Mouse (Mus musculus): ENCODE results near the gene Bcl9l. TPM values are rescaled to one million over a fixed set of nuclear protein-coding genes. Genes with fewer than 3 reads are reported as not detected.
"Not testable (repeated sequence)": the region's sequence is repeated elsewhere in the genome, so short reads cannot be mapped to it uniquely, and the experiment has no call there.

The Bcl9l gene
- total RNA-seq (2017) = 2.8 to 14.1 TPM (median 2.8 TPM) in 3 replicates

DNA sequence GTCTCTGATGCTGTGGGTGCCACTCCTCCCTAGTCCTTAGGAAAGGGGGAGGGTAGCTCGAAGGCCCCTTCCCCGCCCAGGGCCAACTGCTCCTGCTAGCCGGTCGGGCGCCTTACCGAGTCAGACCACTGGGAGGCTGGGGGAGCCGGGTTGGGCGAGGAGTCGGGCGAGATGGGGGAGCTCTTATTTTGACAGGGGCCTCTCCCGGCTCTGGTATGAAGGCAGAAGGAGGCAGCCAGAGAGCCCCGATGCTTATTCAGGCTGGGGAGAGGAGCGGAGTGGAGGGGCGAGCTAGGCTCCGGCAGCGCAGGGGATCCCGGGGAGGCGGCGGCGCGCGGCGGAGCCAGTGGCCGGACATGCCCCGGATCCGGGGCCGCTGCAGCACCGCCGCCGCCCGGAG is at the start of gene Bcl9l:
TSS of gene Bcl9l (plus strand) at position 274 of the 400 bp plus-strand sequence.
- peak; percentile 62 for ATAC-seq (replicated peaks; ENCODE audit: insufficient number of reproducible peaks, low FRiP score, low TSS enrichment, poor library complexity, severe bottlenecking)

DNA sequence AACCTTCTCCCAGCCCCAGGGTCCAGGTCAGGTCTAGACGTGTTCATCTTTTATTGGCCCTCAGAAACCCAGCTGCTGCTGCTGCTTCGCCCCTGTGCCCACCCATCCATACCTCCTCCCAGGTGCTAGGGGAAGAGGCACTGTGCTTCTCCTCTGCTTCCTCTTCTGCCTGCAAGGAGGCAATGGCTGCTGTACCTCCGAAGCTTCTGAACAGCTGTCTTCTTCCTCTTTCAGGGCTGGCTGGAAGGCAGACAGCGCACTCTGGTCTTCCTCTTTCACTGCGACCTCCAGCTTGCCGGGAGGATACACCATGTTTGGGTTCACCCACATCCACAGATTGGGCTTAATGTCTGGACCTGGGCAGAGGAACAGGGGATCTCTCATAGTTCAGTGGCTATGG is 46.9 kb upstream of the Bcl9l start:
- peak; percentile 94 for ATAC-seq (replicated peaks; ENCODE audit: insufficient number of reproducible peaks, low FRiP score, low TSS enrichment, poor library complexity, severe bottlenecking)

DNA sequence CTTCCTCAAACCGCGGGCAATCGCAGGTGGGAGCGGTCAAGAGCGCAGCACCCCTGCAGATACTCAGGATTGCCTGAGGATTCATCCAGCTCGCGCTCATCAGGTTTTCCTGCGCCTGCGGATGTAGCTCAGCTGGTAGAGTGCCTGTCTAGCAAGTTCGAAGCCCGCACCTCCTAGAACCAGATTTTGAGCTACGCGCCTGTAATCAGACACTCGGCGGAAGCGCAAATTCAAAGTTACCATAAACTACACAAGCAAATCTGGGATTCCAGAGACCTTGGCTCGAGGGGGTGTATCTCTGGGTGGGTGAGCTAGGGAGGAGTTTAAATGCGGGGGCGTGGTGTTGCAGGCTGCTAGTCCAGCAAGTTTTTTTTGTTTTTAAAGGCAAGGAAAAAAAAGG is 41.7 kb upstream of the Bcl9l start, which contains the start of gene Foxr1:
TSS of gene Foxr1 (minus strand) at position 176 of the 400 bp plus-strand sequence.
- ATAC-seq (replicated peaks; ENCODE audit: insufficient number of reproducible peaks, low FRiP score, low TSS enrichment, poor library complexity, severe bottlenecking) = no peak

DNA sequence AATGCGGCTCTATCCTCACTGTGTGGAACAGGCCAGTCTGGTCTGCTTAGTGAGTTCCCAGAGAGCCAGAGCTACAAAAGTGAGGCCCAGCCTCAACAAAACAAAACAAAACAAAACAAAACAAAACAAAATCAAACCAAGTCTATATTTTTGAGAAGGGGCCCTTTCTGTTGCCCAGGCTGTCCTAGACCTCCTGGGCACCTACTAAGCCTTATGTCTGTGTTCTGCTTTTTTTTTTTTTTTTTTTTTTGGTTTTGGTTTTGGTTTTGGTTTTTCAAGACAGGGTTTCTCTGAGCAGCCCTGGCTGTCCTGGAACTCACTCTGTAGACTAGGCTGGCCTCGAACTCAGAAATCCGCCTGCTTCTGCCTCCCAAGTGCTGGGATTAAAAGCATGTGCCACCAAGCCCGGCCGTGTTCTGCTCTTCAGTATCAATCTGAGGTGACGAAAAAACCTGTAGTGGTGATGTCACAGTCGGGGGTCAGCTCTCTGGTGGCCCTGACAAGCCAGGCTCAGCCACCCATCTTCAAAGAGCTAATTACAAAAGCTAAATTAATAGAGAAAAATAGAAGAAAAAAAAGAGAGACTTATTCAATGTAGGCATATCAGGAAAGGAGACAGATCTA is 38.1 kb upstream of the Bcl9l start:
- ATAC-seq (replicated peaks; ENCODE audit: insufficient number of reproducible peaks, low FRiP score, low TSS enrichment, poor library complexity, severe bottlenecking) = not testable (repeated sequence)

DNA sequence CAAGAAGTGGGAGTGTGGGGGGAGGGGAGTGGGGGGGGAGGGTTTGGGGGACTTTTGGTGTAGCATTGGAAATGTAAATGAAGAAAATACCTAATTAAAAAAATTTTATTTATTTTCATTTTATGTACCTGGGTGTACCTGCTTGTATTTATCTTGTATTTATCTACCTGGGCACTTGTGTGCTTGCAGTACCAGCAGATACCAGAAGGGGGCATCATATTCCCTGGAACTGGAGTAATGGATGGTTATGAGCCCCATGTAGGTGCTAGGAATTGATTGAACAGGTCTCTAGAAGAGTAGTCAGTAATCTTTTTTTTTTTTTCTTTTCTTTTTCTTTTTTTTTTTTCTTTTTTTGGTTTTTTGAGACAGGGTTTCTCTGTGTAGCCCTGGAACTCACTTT is 32.2 kb upstream of the Bcl9l start:
- no peak for ATAC-seq (replicated peaks; ENCODE audit: insufficient number of reproducible peaks, low FRiP score, low TSS enrichment, poor library complexity, severe bottlenecking)

DNA sequence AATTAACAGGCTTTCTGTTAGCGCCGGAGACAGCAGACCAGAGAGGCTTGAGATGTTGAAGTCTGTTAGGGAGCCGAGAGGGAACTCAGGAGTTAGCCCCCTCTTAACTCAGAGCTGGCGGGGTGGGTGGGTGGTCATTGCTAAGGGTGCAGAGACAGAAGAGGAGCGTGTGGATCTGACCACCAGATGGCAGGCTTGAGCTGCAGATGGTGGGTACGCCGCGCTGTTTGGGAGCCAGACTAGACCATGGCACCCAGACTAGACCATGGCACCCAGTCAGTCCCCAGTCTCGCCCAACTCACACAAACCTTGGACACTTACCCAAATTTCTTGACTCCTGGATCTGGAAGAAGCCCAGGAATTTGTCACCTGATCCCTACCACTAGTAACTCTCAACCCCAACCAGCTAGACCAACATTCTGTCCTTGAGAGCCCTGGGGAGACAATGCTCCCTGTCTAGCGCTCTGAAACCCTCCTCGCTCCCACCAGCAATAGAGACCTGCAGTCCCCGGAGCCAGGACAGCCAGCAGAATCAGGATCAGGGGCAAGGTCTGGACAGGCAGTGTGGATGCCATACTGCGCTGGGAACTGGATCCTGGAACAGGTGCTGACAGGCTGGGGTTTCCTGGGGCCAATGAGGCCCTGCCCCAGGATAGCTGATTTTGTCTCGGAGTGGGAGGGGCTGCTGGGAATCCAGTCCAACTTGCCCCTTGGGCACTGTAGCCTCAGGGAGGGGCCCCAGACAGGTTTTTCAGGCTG is 28.3 kb upstream of the Bcl9l start:
- peak; percentile 89 for ATAC-seq (replicated peaks; ENCODE audit: insufficient number of reproducible peaks, low FRiP score, low TSS enrichment, poor library complexity, severe bottlenecking)

DNA sequence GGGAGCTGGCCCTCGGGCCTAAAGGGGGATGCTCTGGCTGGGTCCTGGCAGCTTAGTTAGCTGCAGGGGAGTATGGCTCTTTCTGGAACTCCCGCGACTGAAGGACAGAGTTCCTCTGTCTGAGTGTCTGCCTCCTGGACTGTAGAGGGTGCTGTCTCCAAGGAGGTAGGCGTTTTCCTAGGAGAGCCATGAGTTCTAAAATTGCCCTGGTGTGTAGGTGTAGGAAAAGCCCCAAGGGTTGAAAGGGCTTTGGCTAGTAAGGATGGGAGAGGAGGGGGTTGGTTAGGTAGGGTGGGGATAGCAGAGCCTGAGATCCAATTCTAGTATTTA is 27.8 kb upstream of the Bcl9l start, which contains the start of gene Upk2:
TSS of gene Upk2 (minus strand) at position 86 of the 330 bp plus-strand sequence.
- no peak for ATAC-seq (replicated peaks; ENCODE audit: insufficient number of reproducible peaks, low FRiP score, low TSS enrichment, poor library complexity, severe bottlenecking)

DNA sequence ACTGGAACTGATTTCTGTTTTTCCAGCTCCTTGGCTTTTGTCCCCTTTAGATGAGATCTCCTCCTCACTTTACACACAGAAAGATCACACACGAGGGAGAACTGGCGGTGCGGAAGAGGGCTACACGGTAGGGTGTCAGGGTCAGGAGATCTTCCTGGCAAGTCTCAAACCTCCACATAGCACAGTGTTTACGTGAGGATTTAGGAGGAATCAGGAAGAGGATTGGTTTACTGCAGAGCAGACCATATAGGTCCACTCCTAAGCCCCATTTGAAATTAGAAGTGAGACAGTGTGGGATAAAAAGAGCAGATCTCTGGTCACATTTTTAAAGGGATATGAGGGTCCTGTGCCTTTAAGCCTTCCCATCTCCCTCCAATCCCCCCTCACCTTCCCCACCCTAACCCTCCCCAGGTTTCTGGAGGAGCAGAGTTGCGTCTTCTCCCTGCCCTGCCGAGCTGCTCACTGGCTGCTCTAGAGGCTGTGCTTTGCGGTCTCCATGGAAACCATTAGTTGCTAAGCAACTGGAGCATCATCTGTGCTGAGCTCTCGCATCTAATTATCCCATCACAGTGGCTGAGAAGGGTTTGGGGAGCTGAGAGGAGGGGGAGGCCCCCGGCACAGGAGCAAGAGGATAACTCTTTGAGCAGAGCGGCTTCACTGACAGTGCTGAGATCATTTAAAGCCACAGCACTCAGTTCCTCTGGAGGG is 25.4 kb upstream of the Bcl9l start:
- no peak for ATAC-seq (replicated peaks; ENCODE audit: insufficient number of reproducible peaks, low FRiP score, low TSS enrichment, poor library complexity, severe bottlenecking)

DNA sequence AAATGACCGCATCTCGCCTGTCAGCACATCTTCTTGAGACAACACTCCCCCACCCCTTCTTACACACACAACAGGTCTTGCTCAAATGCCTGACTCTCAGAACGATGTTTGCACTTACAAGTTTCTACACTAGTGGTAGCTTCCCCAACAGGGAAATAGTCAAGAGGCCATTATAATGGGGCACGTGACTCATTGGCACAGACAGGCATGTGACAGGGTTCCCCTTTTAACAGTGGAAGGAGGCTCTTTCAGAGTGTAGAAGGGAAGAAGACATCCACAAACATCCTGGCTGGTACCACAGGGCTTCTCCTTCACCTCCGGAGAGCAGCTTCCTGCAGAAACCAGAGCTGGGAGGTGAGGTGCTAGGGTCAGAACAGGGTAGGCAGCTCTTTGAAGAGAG is 20.7 kb upstream of the Bcl9l start:
- ATAC-seq (replicated peaks; ENCODE audit: insufficient number of reproducible peaks, low FRiP score, low TSS enrichment, poor library complexity, severe bottlenecking) = peak; percentile 96

DNA sequence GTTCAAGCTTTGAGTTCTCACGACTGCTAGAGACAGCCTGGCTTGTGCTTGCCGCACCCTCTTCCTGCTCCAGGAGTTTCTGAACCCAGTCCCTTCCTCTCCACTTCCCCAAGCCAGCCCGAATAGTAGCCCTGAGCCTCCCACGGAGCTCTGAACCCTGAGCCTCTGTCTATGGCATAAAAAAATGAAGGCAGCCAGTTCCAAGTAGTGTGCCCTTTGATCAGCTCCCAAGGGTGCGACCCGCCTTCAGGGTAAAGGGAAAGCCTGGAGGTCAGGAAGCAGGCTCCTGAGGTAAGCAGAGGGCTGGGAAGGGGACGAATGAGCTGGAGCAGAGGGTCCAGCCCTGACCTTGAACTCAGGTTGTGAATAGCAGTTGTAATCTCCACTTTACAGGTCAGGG is 14.4 kb upstream of the Bcl9l start:
- no peak for ATAC-seq (replicated peaks; ENCODE audit: insufficient number of reproducible peaks, low FRiP score, low TSS enrichment, poor library complexity, severe bottlenecking)

DNA sequence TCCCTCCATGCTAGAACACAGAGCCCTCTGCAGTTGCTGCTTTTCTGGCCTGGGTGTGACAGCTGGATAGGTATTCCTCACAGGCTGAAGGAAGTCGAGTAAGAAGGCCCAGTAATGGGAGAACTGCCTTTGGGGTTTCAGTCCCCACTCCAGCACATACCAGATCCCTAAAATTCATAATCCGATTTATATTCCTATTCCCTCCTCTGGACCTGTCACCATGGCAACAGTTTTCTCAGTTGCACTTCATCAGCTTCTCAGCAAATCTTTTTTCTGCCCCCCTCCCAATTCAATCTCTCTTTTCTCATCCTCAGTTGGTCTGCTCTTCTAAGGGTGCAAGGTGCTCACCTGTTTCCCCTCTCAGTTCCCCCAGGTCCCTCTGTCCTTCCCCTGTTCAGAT is 13.8 kb upstream of the Bcl9l start:
- ATAC-seq (replicated peaks; ENCODE audit: insufficient number of reproducible peaks, low FRiP score, low TSS enrichment, poor library complexity, severe bottlenecking) = no peak

DNA sequence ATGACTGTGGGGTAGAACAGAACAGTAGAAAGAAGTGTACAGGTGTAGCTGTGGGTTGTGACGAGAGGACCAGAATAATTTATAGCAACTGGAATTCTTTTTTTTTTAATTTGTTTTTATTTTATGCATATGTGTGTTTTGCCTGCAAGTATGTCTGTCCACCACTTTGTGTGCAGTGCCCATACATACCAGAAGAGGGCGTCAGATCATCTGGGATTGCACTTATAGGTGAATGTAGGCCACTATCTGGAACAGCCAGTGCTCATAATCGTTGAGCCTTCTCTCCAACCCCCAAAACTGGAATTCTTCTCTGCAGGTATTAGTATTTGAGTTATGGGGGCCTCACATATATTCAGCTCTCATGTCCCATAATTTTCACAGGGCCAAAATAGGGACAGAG is 9.4 kb upstream of the Bcl9l start:
- no peak for ATAC-seq (replicated peaks; ENCODE audit: insufficient number of reproducible peaks, low FRiP score, low TSS enrichment, poor library complexity, severe bottlenecking)

DNA sequence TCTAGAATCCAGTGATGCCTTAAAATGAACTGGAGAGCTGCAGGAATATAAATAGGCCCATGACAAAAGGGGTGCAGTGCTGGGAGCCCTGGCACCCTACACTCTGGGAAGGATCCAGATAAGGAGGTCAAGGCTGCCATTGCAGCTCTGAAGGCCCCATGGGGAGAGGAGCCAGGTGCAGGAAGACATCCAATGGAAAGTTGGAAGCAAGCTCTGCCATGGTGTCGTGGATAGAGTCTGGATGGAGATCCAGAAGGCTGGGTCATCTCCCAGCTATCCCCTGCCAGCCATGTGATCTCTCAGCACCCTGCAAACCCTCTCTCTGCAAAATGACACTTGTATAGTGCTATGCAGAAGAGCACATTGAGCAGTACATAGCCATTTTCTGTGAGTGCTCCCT is 8.3 kb upstream of the Bcl9l start:
- ATAC-seq (replicated peaks; ENCODE audit: insufficient number of reproducible peaks, low FRiP score, low TSS enrichment, poor library complexity, severe bottlenecking) = no peak

DNA sequence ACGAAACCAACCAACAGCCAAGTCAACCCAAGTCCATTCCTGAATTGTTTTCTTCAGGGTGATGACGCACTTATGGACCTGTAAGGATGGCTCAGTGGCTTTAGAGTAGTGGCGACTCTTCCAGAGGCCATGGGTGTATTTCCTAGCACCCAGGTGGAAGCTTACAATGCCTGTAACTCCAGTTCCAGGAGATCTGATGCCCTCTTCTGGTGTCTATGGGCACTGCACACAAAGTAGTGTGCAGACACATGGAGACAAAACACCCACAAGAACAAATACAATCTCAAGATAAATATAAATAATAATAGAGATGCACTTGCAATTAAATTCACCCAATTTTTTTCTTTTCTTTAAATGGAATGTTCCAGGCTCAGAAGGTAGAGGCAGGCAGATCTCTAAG is 6.7 kb upstream of the Bcl9l start:
- no peak for ATAC-seq (replicated peaks; ENCODE audit: insufficient number of reproducible peaks, low FRiP score, low TSS enrichment, poor library complexity, severe bottlenecking)

DNA sequence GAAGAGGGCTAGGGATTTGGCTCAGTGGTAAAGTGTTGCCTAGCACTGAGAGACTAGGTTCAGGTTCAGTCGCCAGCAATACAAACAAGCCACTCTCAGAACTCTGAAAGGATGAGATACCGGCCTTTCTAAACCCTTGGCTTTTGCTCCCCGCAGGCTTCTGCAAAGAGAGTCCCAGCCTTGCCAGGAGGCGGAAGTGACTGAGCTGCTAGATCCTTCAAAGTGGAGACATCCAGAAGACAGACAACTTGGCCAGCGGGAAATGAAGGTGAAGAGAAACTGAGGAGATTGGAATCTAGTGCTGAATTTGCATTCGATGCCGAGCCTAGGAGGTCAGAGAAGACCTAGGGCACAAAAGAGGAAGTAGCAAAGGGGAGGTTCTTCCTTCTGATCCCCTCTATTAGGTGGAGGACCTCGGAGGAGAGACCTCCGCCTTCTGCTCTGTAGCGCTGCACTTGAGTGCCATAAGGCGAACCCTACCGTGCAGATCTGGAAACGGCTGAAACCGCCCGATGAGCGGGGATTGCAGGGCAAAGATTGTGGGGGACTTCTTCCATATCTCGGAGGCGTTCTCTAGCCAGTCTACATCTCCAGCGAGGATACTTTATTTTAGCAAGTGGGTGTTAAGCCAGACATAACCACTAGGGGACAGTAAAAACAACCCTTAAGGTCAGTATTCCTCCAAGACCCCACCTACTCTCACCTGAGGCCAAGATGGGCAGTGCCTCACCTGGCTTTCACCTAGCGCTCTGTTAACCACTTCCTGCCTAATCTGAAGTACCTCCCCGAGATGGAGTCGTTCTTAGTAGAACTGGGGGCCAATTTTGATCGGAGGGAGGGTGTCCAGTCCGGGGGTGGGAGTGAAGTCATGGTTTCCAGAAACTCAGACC is 5.0 kb upstream of the Bcl9l start:
- peak; percentile 47 for ATAC-seq (replicated peaks; ENCODE audit: insufficient number of reproducible peaks, low FRiP score, low TSS enrichment, poor library complexity, severe bottlenecking)

DNA sequence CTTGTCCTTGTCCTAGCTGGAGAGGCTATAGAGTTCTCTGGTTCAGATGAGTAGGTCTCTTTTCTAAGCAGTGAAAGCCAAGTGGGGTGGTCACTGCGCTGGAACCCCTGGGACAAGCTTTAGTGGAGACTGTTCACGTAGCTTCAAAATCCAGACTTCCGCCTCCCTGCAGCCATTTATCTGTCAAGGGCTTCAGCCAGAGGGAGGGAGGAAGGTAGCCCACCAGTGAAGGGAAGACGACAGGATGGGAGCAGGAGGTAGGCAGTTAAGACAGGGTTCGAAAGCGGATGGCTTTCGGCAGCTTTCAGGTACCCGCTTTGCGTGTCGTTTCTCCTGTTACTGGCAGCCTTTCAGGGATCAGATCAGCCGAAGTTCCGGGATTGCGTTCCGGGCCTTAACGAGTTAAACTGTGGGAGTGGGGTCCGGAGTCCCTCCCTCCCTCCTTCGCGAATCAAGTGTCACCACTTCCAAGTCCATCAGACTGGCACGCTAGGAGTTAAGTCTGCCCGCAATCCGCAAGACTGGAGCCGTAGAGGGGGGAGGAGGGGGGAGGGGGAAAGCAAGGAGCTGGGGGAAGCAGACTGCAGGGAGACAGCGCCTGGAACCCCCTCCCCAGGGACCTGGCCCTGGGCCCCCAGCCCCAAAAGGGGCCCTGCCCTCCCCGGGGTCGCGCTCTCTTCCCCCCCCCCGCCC is 4.2 kb upstream of the Bcl9l start:
- no peak for ATAC-seq (replicated peaks; ENCODE audit: insufficient number of reproducible peaks, low FRiP score, low TSS enrichment, poor library complexity, severe bottlenecking)

DNA sequence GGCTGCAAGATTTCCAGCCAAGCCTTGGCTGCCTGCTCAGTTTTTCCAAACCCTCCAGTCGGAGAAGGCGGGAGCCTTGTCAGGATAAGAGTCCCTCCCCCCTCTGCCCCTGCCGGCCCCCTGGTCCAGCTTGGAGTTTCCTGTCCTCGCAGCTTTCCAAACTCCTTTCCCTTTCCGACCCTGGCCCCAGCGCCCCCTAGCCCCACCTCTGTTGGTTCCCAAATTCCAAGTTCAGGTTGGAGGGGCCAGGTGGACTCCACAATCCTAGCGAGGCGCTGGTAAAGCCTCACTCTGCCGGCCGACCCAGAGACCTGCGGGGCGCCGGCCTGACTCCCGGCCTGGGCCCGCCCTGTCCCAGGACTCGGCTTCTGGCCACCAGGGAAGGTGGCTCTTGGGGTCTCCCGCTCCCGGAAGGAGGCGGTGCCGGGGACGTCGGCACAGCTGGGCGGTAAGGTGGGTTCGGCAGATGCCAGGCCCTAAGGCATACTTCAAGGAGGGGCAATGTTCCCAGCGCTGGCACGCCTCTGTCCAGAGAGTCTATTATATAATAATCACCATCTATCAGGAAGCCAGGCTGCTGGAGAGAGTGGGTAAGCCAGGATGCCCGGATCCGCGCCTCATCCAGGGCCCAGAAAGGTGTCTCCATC is 3.5 kb upstream of the Bcl9l start:
- no peak for ATAC-seq (replicated peaks; ENCODE audit: insufficient number of reproducible peaks, low FRiP score, low TSS enrichment, poor library complexity, severe bottlenecking)

Data from monocyte, adult 5-6 weeks (primary cell).